Mouse (Mus musculus) neural tube, embryonic 15.5 days (tissue): ENCODE data around the gene Gm5431. TPM values are rescaled to one million over a fixed set of nuclear protein-coding genes. Genes with fewer than 3 reads are reported as not detected.

Experiments
- polyA plus RNA-seq: library from polyadenylated mRNA; unstranded; fragments of >200 nt; fragmentation: Nextera tagmentation; extraction: Ambion mirVana; gene quantifications from 2 replicates; pipeline ENCODE4 v1.2.1, GENCODE M21; 2015

The Gm5431 gene
- polyA plus RNA-seq, 1 experiment from 2014 or later: 0.24 TPM

Other genes with a start within 250 kb of the Gm5431 start
- 351 and 459 TPM in 2 replicates for gene Rack1, start 101.9 kb downstream of the Gm5431 start, polyA plus RNA-seq
- 6.4 and 7.3 TPM in 2 replicates for gene Trim41, start 84.9 kb downstream of the Gm5431 start, polyA plus RNA-seq
- 2.1 and 2.6 TPM in 2 replicates for gene Trim7, start 76.1 kb downstream of the Gm5431 start, polyA plus RNA-seq
- 2.9 and 3.3 TPM in 2 replicates for gene Gm12184, start 75.6 kb downstream of the Gm5431 start, polyA plus RNA-seq
- gene Irgm1, start 30.5 kb downstream of the Gm5431 start, polyA plus RNA-seq: 4.2 and 12.2 TPM in 2 replicates
- gene Psme2b, start 44.0 kb upstream of the Gm5431 start, polyA plus RNA-seq: 2.2 and 3.4 TPM in 2 replicates
- gene Olfr56, start 76.7 kb upstream of the Gm5431 start, polyA plus RNA-seq: not detected in 2 replicates
- gene 9930111J21Rik1, start 77.2 kb upstream of the Gm5431 start, polyA plus RNA-seq: 0.24 and 0.88 TPM in 2 replicates
- 0.10 TPM in 1 of 2 replicates, not detected in the other for gene Gm12185, start 90.0 kb upstream of the Gm5431 start, polyA plus RNA-seq
- gene Tgtp1, start 92.0 kb upstream of the Gm5431 start, polyA plus RNA-seq: 7.9 TPM in 1 of 2 replicates, not detected in the other
- 0.36 and 0.64 TPM in 2 replicates for gene 9930111J21Rik2, start 149.0 kb upstream of the Gm5431 start, polyA plus RNA-seq
- gene Tgtp2, start 162.0 kb upstream of the Gm5431 start, polyA plus RNA-seq: 0.14 and 8.5 TPM in 2 replicates
- 0.64 and 6.6 TPM in 2 replicates for gene Ifi47, start 174.4 kb upstream of the Gm5431 start, polyA plus RNA-seq
- not detected in 2 replicates for gene Olfr1396, start 212.7 kb upstream of the Gm5431 start, polyA plus RNA-seq
- not detected in 2 replicates for gene Olfr1395, start 240.1 kb upstream of the Gm5431 start, polyA plus RNA-seq